Mouse (Mus musculus) ES-E14 (cell line): ENCODE measurements at regions not wholly inside any gene's neighbourhood (a gene's known extent, or its start where the extent isn't known, plus 50 kb on each side); places are given as distances from the start of the nearest gene placed in this dataset.

Source experiments
- DNase-seq: peaks from one replicate; pipeline ENCODE4 v3.0.0-alpha.2; 2013; ENCODE audit warnings: low read depth, low spot score
- H3K27ac ChIP-seq: 2 replicates; pipeline ENCODE4 v1.5.1; 2012; ENCODE audit warnings: low read depth, mild to moderate bottlenecking, low read length, moderate library complexity, mixed read lengths; ENCODE audit not compliant: poor library complexity, insufficient read depth, severe bottlenecking
- H3K36me3 ChIP-seq: 2 replicates; pipeline ENCODE4 v1.6.1; 2012; ENCODE audit warnings: mild to moderate bottlenecking, low read length, moderate library complexity, mixed read lengths; ENCODE audit not compliant: control insufficient read depth, poor library complexity, insufficient read depth, severe bottlenecking
- H3K4me1 ChIP-seq, 2 experiments: fragments of 150-350 bp in 1 of 2; sonication (generic) in 1 of 2; 2 replicates each; pipeline ENCODE4 v1.6.1; 2012; ENCODE audit warnings: low read length in 2 of 2, mild to moderate bottlenecking in 1 of 2, mixed read lengths in 1 of 2; ENCODE audit not compliant: control insufficient read depth in 2 of 2, insufficient read depth in 2 of 2, poor library complexity in 1 of 2
- H3K4me3 ChIP-seq, 2 experiments: fragments of 150-350 bp in 1 of 2; sonication (generic) in 1 of 2; 2 replicates each; pipeline ENCODE4 v1.5.1; 2012; ENCODE audit warnings: low read length in 2 of 2, low read depth in 1 of 2, mild to moderate bottlenecking in 1 of 2, mixed read lengths in 1 of 2; ENCODE audit not compliant: insufficient read depth in 1 of 2, poor library complexity in 1 of 2, severe bottlenecking in 1 of 2
- H3K9ac ChIP-seq: 2 replicates; pipeline ENCODE4 v1.6.1; 2012; ENCODE audit warnings: low read depth, mild to moderate bottlenecking, low read length, mixed read lengths; ENCODE audit not compliant: poor library complexity, insufficient read depth, severe bottlenecking
- H3K9me3 ChIP-seq: fragments of 150-350 bp; sonication (generic); 2 replicates; pipeline ENCODE4 v1.6.1; 2012; ENCODE audit warnings: low read depth, mild to moderate bottlenecking, low read length; ENCODE audit not compliant: control insufficient read depth, insufficient read depth
- CHD2 ChIP-seq: IDR thresholded peaks from 2 replicates; pipeline ENCODE4 v1.6.1; 2014; ENCODE audit warnings: mild to moderate bottlenecking, low read depth, low read length, inconsistent platforms
- HCFC1 ChIP-seq: IDR thresholded peaks from 2 replicates; pipeline ENCODE4 v1.6.1; 2012; ENCODE audit warnings: low read length, inconsistent platforms, borderline replicate concordance; ENCODE audit not compliant: insufficient read depth
- MAFK ChIP-seq: IDR thresholded peaks from 2 replicates; pipeline ENCODE4 v1.6.1; 2014; ENCODE audit warnings: mild to moderate bottlenecking, low read depth, low read length, inconsistent platforms; ENCODE audit not compliant: insufficient read depth
- ZC3H11A ChIP-seq: IDR thresholded peaks from 2 replicates; pipeline ENCODE4 v1.6.1; 2012; ENCODE audit warnings: low read depth, mild to moderate bottlenecking, inconsistent platforms, low read length, borderline replicate concordance
- ZNF384 ChIP-seq: IDR thresholded peaks from 2 replicates; pipeline ENCODE4 v1.6.1; 2012; ENCODE audit warnings: low read depth, low read length, inconsistent platforms
- in situ Hi-C, 2 experiments: fragments of 600-800 bp; cut with MboI; formaldehyde crosslinking; loops; one replicate each; pipeline ENCODE4 v1.15.1; 2025; ENCODE audit warnings: low sequenced_read_pairs in 2 of 2, inconsistent platforms in 1 of 2; ENCODE audit not compliant: unreplicated experiment in 2 of 2

DNA sequence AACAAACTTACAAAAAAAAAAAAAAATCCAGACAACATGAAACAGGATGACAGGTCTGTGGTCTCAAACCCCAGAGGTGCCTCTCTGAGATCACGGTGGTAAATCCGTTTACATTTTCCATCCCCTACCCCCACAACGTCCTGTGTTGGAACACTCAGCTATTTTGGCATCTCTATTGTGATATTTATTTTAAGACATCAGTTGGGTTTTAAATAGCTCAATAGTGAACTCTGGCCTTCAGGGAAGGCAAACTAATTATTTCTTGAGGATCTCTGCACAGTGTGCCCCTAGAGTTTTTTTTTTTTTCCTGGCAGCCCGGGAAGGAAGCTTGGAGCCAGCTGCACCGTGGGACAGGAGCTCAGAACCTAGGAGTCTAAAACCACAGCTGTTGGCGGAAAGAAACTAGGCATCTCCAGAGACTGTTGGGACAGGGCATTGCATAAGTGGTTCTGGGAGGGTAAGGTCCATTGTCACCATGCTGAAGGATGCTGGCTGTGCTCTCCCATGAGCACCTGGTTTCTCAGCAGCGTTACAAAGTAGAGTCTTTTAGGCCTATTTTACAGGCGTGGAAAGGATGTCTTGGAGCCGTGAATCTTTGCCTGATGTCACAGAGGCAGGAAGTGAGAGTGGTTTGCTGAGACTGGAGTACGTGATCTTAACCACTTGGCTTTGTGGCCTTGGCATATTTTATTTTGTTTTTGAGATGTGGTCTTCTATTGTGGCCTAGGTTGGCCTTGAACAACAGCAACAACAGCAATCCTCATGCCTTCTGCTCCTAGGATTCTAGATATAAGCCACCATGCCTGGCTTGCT is 211.3 kb downstream of the Nucb2 start:
- no peaks in the 10 kb centered on the region for H3K9me3 ChIP-seq
- in situ Hi-C loops = loop anchor here in 1 of 2 experiments (25.0 kb wide), 1 partner anchor 472 kb away; no protein-coding TSS in a partner anchor
- no peak overlapping the region for H3K27ac ChIP-seq
- no peak for DNase-seq
- H3K9ac ChIP-seq = no peak overlapping the region
- TF ChIP-seq CHD2 (no peak), MAFK (no peak), ZC3H11A (no peak), ZNF384 (no peak), HCFC1 (no peak)
- H3K36me3 ChIP-seq = no peaks in the 10 kb centered on the region
- no peak overlapping the region for H3K4me3 ChIP-seq
- no peaks in the 10 kb centered on the region for H3K4me1 ChIP-seq

DNA sequence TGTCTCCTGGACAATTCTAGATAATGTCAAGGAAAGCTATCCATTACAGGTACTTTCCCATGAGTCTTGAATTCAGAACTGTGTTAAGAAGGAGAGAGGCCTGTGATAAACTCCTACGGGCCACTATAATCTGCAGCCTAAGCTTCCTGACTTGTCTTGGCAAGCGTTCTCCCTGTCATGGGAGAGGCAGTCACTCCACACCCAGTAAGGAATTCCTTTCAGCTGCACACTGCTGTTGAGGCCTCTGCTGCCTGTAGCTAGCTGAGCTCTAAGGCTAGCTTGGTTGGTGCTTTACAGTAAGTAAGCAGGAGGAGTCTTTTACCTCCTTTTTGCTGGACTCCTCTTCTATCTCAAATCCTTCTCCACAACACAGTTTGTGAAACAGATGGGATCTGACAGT is 224.2 kb downstream of the Nucb2 start:
- Histone ChIP-seq H3K4me1 (peaks cover 0 to 2% of the 10 kb centered on the region in 2 experiments; a peak in 1 of 4 replicates), H3K9ac (no peak overlapping the region), H3K4me3 (no peak overlapping the region), H3K27ac (no peak overlapping the region), H3K9me3 (no peaks in the 10 kb centered on the region), H3K36me3 (no peaks in the 10 kb centered on the region)
- in situ Hi-C loops = no loop called here
- DNase-seq = no peak
- no peak for TF ChIP-seq MAFK
- no peak for TF ChIP-seq ZC3H11A
- TF ChIP-seq CHD2 = no peak
- no peak for TF ChIP-seq HCFC1
- no peak for TF ChIP-seq ZNF384

DNA sequence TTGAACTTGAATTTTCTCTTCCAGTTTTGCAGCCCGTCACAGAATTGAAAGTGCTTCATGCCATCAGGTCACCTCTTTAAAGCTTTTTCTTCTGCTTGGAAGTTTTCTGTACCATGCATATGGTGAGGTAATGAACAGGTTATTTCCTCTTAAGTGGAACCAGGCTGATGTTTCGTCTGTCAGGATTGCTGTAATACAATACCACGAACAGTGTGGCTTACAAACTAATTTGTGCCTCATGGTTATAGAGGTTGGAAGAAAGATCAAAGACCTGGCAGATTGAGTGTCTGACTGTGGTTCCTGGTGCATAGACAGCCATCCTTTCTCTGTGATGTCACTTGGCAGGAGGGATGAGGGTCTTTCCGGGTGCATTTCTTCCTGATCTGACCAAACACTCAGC is 225.6 kb downstream of the Nucb2 start:
- TF ChIP-seq ZNF384 (no peak), MAFK (no peak), HCFC1 (no peak), CHD2 (no peak)
- Histone ChIP-seq H3K4me3 (no peak overlapping the region), H3K36me3 (no peaks in the 10 kb centered on the region), H3K9me3 (no peaks in the 10 kb centered on the region), H3K9ac (no peak overlapping the region), H3K27ac (no peak overlapping the region), H3K4me1 (peaks cover 0 to 2% of the 10 kb centered on the region in 2 experiments; a peak in 1 of 4 replicates)
- DNase-seq = no peak
- in situ Hi-C loops = no loop called here

- Histone ChIP-seq H3K9ac (no peak overlapping the region), H3K9me3 (no peaks in the 10 kb centered on the region), H3K27ac (no peak overlapping the region), H3K36me3 (no peaks in the 10 kb centered on the region), H3K4me1 (peaks cover 0 to 2% of the 10 kb centered on the region in 2 experiments; a peak in 1 of 4 replicates), H3K4me3 (no peak overlapping the region)
- TF ChIP-seq ZNF384 (no peak), HCFC1 (no peak), ZC3H11A (no peak), MAFK (no peak), CHD2 (no peak)
- in situ Hi-C loops = no loop called here
- no peak for DNase-seq
These were observed 231.5 kb downstream of the Nucb2 start for GRCm38 (mm10) chr7:116735676-116736075.
